18 mouse cellular contexts compared by ENCODE assay signal in the genomic region with DNA sequence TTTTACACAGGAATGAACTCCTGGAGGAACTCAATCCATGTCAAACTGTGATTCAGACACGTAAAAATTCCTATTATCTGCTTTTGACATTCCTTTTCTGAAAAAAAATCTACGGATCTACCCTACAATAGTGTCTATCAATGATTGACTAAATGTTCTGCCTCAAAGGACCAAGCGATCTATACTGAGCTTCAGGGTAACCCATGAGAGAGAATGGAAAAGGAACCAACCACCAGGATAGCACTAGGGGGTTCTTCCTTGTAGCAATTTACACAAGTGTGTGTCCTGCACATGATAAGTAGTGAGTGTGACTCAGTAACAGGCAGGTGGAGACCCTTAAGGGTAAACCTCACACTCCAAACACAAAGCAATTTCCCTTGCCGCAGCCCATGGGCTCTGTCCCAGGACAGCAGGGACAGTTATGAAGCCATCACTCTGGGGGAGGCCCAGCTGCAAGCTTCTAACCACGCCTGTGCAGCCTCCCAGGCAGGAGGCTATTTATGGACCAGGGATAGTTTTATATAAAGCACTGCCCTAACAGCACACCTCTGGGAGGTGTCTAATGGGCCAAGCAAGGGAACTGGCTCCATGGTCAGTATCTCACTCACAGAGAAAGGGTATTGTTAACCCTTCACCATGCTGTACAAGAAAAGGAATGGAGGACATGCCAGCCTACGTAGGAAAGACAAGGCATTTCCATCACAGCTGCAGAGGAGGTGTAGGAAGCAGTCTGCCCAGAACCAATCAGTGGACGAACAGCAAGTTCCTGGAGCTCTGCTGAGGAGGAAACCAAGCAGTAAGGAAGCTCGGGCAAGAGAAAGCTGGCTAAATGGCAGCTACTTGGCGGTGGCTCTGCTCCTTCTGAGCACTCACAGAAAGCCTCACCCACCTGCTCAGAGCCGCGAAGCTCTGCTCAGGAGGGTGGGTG.
A peak's percentile ranks its signal among the peaks of the same experiment; 100 is the strongest.
DNase-seq lines count a peak whose midpoint lies in the region; ATAC-seq lines count a peak whose summit lies in the region.
"Had no signal": no experiment of that assay in that cellular context is flagged by ENCODE, and none has a peak within 500 bp of the region (broad histone marks: within the 10 kb centered on the region; RNA-seq: fewer than 3 reads in every experiment).

No protein-coding gene starts in this region.

- no peak overlapping the region for H3K4me2 ChIP-seq in heart, embryonic 16.5 days (ENCODE audit: low read depth, low read length)
- no peak overlapping the region for H3K4me2 ChIP-seq in neural tube, embryonic 13.5 days
- no peak overlapping the region for H3K4me2 ChIP-seq in neural tube, embryonic 15.5 days
- H3K4me2 ChIP-seq: forebrain, embryonic 13.5 days; limb, embryonic 12.5 days had no signal

- H3K4me1 ChIP-seq in heart, embryonic 16.5 days (ENCODE audit: control insufficient read depth, insufficient read depth, low read length) = peaks cover 15% of the 10 kb centered on the region
- H3K4me1 ChIP-seq in neural tube, embryonic 13.5 days (replicated peaks) = 0 out of 2 replicates have a peak, but pooled peaks cover 6% of the 10 kb centered on the region
- 0 out of 2 replicates have a peak, but pooled peaks cover 2% of the 10 kb centered on the region for H3K4me1 ChIP-seq in neural tube, embryonic 15.5 days
- H3K4me1 ChIP-seq in limb, embryonic 10.5 days = 0 out of 2 replicates have a peak, but pooled peaks cover 3% of the 10 kb centered on the region

- WGBS in heart, embryonic 16.5 days = 61% methylated on average over 11 of the region's 11 CpGs
- 67% methylated on average over 11 of the region's 11 CpGs for WGBS in neural tube, embryonic 13.5 days
- WGBS in neural tube, embryonic 15.5 days = 74% methylated on average over 11 of the region's 11 CpGs
- WGBS in limb, embryonic 10.5 days = 83% methylated on average over 11 of the region's 11 CpGs

- 0 out of 2 replicates have a peak, but pooled peaks have one; percentile 41 for ATAC-seq in heart, embryonic 16.5 days (replicated peaks; ENCODE audit: extremely low read depth, insufficient read depth, low FRiP score)
- no peak for ATAC-seq in neural tube, embryonic 13.5 days (ENCODE audit: low read depth)
- no peak for ATAC-seq in neural tube, embryonic 15.5 days (ENCODE audit: low FRiP score)
- ATAC-seq: forebrain, embryonic 13.5 days; hindbrain, embryonic 16.5 days had no signal

- DNase-seq in gastrocnemius, adult 18-20 months (ENCODE audit: low spot score) = peak; percentile 47
- no peak for DNase-seq in gastrocnemius, postnatal 36 days
- DNase-seq in heart, adult 8-10 months (ENCODE audit: low spot score) = no peak
- peak; percentile 69 for DNase-seq in telencephalon, adult 2 months (ENCODE audit: low read depth, low spot score)
- no peak for DNase-seq in limb, embryonic 10.5 days (ENCODE audit: low spot score)
- DNase-seq: adrenal gland, postnatal 36 days; embryo, embryonic 11 days; kidney, adult 9 months; lung, postnatal 10 days; thymus, postnatal 25 days had no signal

- no peaks in the 10 kb centered on the region for H3K27me3 ChIP-seq in heart, embryonic 16.5 days (ENCODE audit: control insufficient read depth, insufficient read depth, low read length)
- H3K27me3 ChIP-seq in neural tube, embryonic 13.5 days = no peaks in the 10 kb centered on the region
- H3K27me3 ChIP-seq in neural tube, embryonic 15.5 days (replicated peaks) = no peaks in the 10 kb centered on the region
- H3K27me3 ChIP-seq in limb, embryonic 10.5 days (ENCODE audit: low read depth, poor library complexity, severe bottlenecking) = no peaks in the 10 kb centered on the region
- H3K27me3 ChIP-seq: forebrain, embryonic 13.5 days; limb, embryonic 12.5 days had no signal

- no peak overlapping the region for H3K4me3 ChIP-seq in heart, embryonic 16.5 days (ENCODE audit: low read length)
- no peak overlapping the region for H3K4me3 ChIP-seq in neural tube, embryonic 13.5 days
- no peak overlapping the region for H3K4me3 ChIP-seq in neural tube, embryonic 15.5 days (replicated peaks)
- H3K4me3 ChIP-seq in limb, embryonic 10.5 days = no peak overlapping the region
- H3K4me3 ChIP-seq: forebrain, embryonic 13.5 days; limb, embryonic 12.5 days had no signal

- no peaks in the 10 kb centered on the region for H3K9me3 ChIP-seq in heart, embryonic 16.5 days (replicated peaks; ENCODE audit: control insufficient read depth, low read length)
- H3K9me3 ChIP-seq in neural tube, embryonic 13.5 days = no peaks in the 10 kb centered on the region
- H3K9me3 ChIP-seq in neural tube, embryonic 15.5 days (replicated peaks) = no peaks in the 10 kb centered on the region
- H3K9me3 ChIP-seq in limb, embryonic 10.5 days (replicated peaks) = no peaks in the 10 kb centered on the region
- H3K9me3 ChIP-seq: forebrain, embryonic 13.5 days; limb, embryonic 12.5 days had no signal

- no peak overlapping the region for H3K9ac ChIP-seq in heart, embryonic 16.5 days (ENCODE audit: low read length)
- H3K9ac ChIP-seq in neural tube, embryonic 13.5 days = no peak overlapping the region
- H3K9ac ChIP-seq in neural tube, embryonic 15.5 days (replicated peaks) = no peak overlapping the region
- H3K9ac ChIP-seq: forebrain, embryonic 13.5 days; limb, embryonic 12.5 days; liver, embryonic 14.5 days had no signal

- intact Hi-C loops in gastrocnemius, postnatal 36 days (cut with DNase I) = no loop called here

- H3K27ac ChIP-seq in heart, embryonic 16.5 days (ENCODE audit: low read length) = peak overlapping the region; percentile 52
- peak overlapping the region; percentile 23; the same call in 1 of the 2 replicates for H3K27ac ChIP-seq in neural tube, embryonic 13.5 days (replicated peaks)
- no peak overlapping the region for H3K27ac ChIP-seq in neural tube, embryonic 15.5 days (replicated peaks)
- no peak overlapping the region for H3K27ac ChIP-seq in limb, embryonic 10.5 days
- H3K27ac ChIP-seq: forebrain, embryonic 13.5 days; limb, embryonic 12.5 days; liver, embryonic 14.5 days; stomach, postnatal 0 days had no signal

- no peaks in the 10 kb centered on the region for H3K36me3 ChIP-seq in heart, embryonic 16.5 days (ENCODE audit: control insufficient read depth, insufficient read depth)
- 0 out of 2 replicates have a peak, but pooled peaks cover 4% of the 10 kb centered on the region for H3K36me3 ChIP-seq in neural tube, embryonic 13.5 days
- 0 out of 2 replicates have a peak, but pooled peaks cover 8% of the 10 kb centered on the region for H3K36me3 ChIP-seq in neural tube, embryonic 15.5 days
- H3K36me3 ChIP-seq in limb, embryonic 10.5 days = no peaks in the 10 kb centered on the region

Comparison
In these comparisons a context has a peak if more than half of its experiments do, and no peak if none do; other contexts are left out.
1. DNase-seq: peak in gastrocnemius, adult 18-20 months (single experiment) and telencephalon, adult 2 months (single experiment); none in gastrocnemius, postnatal 36 days (0 of 2), heart, adult 8-10 months (single experiment) and limb, embryonic 10.5 days (single experiment).
2. H3K27ac ChIP-seq: peak in heart, embryonic 16.5 days (single experiment) and neural tube, embryonic 13.5 days (single experiment); none in neural tube, embryonic 15.5 days (single experiment) and limb, embryonic 10.5 days (single experiment).